Mouse (Mus musculus): ENCODE measurements around the gene Trak1. TPM values are rescaled to one million over a fixed set of nuclear protein-coding genes. Genes with fewer than 3 reads are reported as not detected.

Trak1 gene
- polyA plus RNA-seq, 1 experiment from 2014 or later = 60.6 TPM

GRCm38 (mm10) chr9:121355431-121356141, 58.3 kb downstream of the Trak1 start:
- Histone ChIP-seq H3K9me3 (replicated peaks; ENCODE audit: control insufficient read depth, low read length, poor library complexity, severe bottlenecking) (no peaks in the 10 kb centered on the region), H3K27me3 (ENCODE audit: control insufficient read depth, insufficient read depth, low read depth, low read length) (no peaks in the 10 kb centered on the region), H3K4me1 (ENCODE audit: control insufficient read depth, insufficient read depth, low read length) (peaks cover 9% of the 10 kb centered on the region), H3K27ac (ENCODE audit: low read length) (peak overlapping the region; percentile 57; the same call in 1 of the 2 replicates), H3K9ac (ENCODE audit: low read depth, low read length) (no peak overlapping the region), H3K36me3 (ENCODE audit: control insufficient read depth, insufficient read depth, low read length) (no peaks in the 10 kb centered on the region), H3K4me2 (ENCODE audit: low read length) (no peak overlapping the region), H3K4me3 (ENCODE audit: low read depth, low read length) (no peak overlapping the region)
- 64% methylated on average over 9 of the region's 9 CpGs for WGBS
- ATAC-seq = 0 out of 2 replicates have a peak, but pooled peaks have one; percentile 18

- Histone ChIP-seq H3K4me1 (ENCODE audit: control insufficient read depth, insufficient read depth, low read length) (peaks cover 18% of the 10 kb centered on the region), H3K27me3 (ENCODE audit: control insufficient read depth, insufficient read depth, low read depth, low read length) (no peaks in the 10 kb centered on the region), H3K36me3 (ENCODE audit: control insufficient read depth, insufficient read depth, low read length) (no peaks in the 10 kb centered on the region), H3K9ac (ENCODE audit: low read depth, low read length) (no peak overlapping the region), H3K4me2 (ENCODE audit: low read length) (no peak overlapping the region), H3K27ac (ENCODE audit: low read length) (no peak overlapping the region), H3K9me3 (replicated peaks; ENCODE audit: control insufficient read depth, low read length, poor library complexity, severe bottlenecking) (no peaks in the 10 kb centered on the region), H3K4me3 (ENCODE audit: low read depth, low read length) (no peak overlapping the region)
- WGBS = 80% methylated on average over 5 of the region's 5 CpGs
- ATAC-seq = no peak
Measured at GRCm38 (mm10) chr9:121357102-121357501, 59.8 kb downstream of the Trak1 start.

- Histone ChIP-seq H3K4me2 (ENCODE audit: low read length) (no peak overlapping the region), H3K27ac (ENCODE audit: low read length) (no peak overlapping the region), H3K4me1 (ENCODE audit: control insufficient read depth, insufficient read depth, low read length) (peaks cover 18% of the 10 kb centered on the region), H3K36me3 (ENCODE audit: control insufficient read depth, insufficient read depth, low read length) (no peaks in the 10 kb centered on the region), H3K9me3 (replicated peaks; ENCODE audit: control insufficient read depth, low read length, poor library complexity, severe bottlenecking) (no peaks in the 10 kb centered on the region), H3K4me3 (ENCODE audit: low read depth, low read length) (no peak overlapping the region), H3K27me3 (ENCODE audit: control insufficient read depth, insufficient read depth, low read depth, low read length) (no peaks in the 10 kb centered on the region), H3K9ac (ENCODE audit: low read depth, low read length) (no peak overlapping the region)
- 92% methylated on average over 16 of the region's 16 CpGs for WGBS
- ATAC-seq = no peak
Measured at GRCm38 (mm10) chr9:121357582-121358275, 60.4 kb downstream of the Trak1 start.

- H3K4me3 ChIP-seq (ENCODE audit: low read depth, low read length) = no peak overlapping the region
- H3K9ac ChIP-seq (ENCODE audit: low read depth, low read length) = no peak overlapping the region
- WGBS = 58% methylated on average over 8 of the region's 8 CpGs
- H3K27me3 ChIP-seq (ENCODE audit: control insufficient read depth, insufficient read depth, low read depth, low read length) = no peaks in the 10 kb centered on the region
- H3K4me1 ChIP-seq (ENCODE audit: control insufficient read depth, insufficient read depth, low read length) = peaks cover 18% of the 10 kb centered on the region
- no peak overlapping the region for H3K4me2 ChIP-seq (ENCODE audit: low read length)
- H3K9me3 ChIP-seq (replicated peaks; ENCODE audit: control insufficient read depth, low read length, poor library complexity, severe bottlenecking) = no peaks in the 10 kb centered on the region
- no peak for ATAC-seq
- H3K27ac ChIP-seq (ENCODE audit: low read length) = no peak overlapping the region
- H3K36me3 ChIP-seq (ENCODE audit: control insufficient read depth, insufficient read depth, low read length) = no peaks in the 10 kb centered on the region
Measured at GRCm38 (mm10) chr9:121358418-121358817, 61.1 kb downstream of the Trak1 start.

GRCm38 (mm10) chr9:121359266-121359972, 62.1 kb downstream of the Trak1 start:
- H3K4me3 ChIP-seq (ENCODE audit: low read depth, low read length) = no peak overlapping the region
- ATAC-seq = no peak
- H3K4me2 ChIP-seq (ENCODE audit: low read length) = no peak overlapping the region
- H3K9me3 ChIP-seq (replicated peaks; ENCODE audit: control insufficient read depth, low read length, poor library complexity, severe bottlenecking) = no peaks in the 10 kb centered on the region
- H3K27ac ChIP-seq (ENCODE audit: low read length) = peak overlapping the region; percentile 86
- H3K27me3 ChIP-seq (ENCODE audit: control insufficient read depth, insufficient read depth, low read depth, low read length) = no peaks in the 10 kb centered on the region
- WGBS = 82% methylated on average over 3 of the region's 3 CpGs
- no peaks in the 10 kb centered on the region for H3K36me3 ChIP-seq (ENCODE audit: control insufficient read depth, insufficient read depth, low read length)
- H3K9ac ChIP-seq (ENCODE audit: low read depth, low read length) = 0 out of 2 replicates have a peak overlapping the region, but pooled peaks have one; percentile 10
- peaks cover 18% of the 10 kb centered on the region for H3K4me1 ChIP-seq (ENCODE audit: control insufficient read depth, insufficient read depth, low read length)

- no peaks in the 10 kb centered on the region for H3K27me3 ChIP-seq (ENCODE audit: control insufficient read depth, insufficient read depth, low read depth, low read length)
- H3K4me1 ChIP-seq (ENCODE audit: control insufficient read depth, insufficient read depth, low read length) = peaks cover 17% of the 10 kb centered on the region
- no peaks in the 10 kb centered on the region for H3K36me3 ChIP-seq (ENCODE audit: control insufficient read depth, insufficient read depth, low read length)
- 0 out of 2 replicates have a peak overlapping the region, but pooled peaks have one; percentile 6 for H3K4me3 ChIP-seq (ENCODE audit: low read depth, low read length)
- H3K9me3 ChIP-seq (replicated peaks; ENCODE audit: control insufficient read depth, low read length, poor library complexity, severe bottlenecking) = no peaks in the 10 kb centered on the region
- ATAC-seq = peak; percentile 79
- H3K27ac ChIP-seq (ENCODE audit: low read length) = peak overlapping the region; percentile 86
- peak overlapping the region; percentile 29; the same call in 1 of the 2 replicates for H3K4me2 ChIP-seq (ENCODE audit: low read length)
- 4% methylated on average over 11 of the region's 12 CpGs for WGBS
- H3K9ac ChIP-seq (ENCODE audit: low read depth, low read length) = peak overlapping the region; percentile 42; the same call in 1 of the 2 replicates
Measured at GRCm38 (mm10) chr9:121360327-121360954, 63.1 kb downstream of the Trak1 start.

- no peaks in the 10 kb centered on the region for H3K27me3 ChIP-seq (ENCODE audit: control insufficient read depth, insufficient read depth, low read depth, low read length)
- peak overlapping the region; percentile 29; the same call in 1 of the 2 replicates for H3K4me2 ChIP-seq (ENCODE audit: low read length)
- H3K9ac ChIP-seq (ENCODE audit: low read depth, low read length) = peak overlapping the region; percentile 42; the same call in 1 of the 2 replicates
- no peaks in the 10 kb centered on the region for H3K36me3 ChIP-seq (ENCODE audit: control insufficient read depth, insufficient read depth, low read length)
- WGBS = 30% methylated on average over 9 of the region's 9 CpGs
- H3K4me3 ChIP-seq (ENCODE audit: low read depth, low read length) = 0 out of 2 replicates have a peak overlapping the region, but pooled peaks have one; percentile 6
- H3K9me3 ChIP-seq (replicated peaks; ENCODE audit: control insufficient read depth, low read length, poor library complexity, severe bottlenecking) = no peaks in the 10 kb centered on the region
- peak overlapping the region; percentile 86 for H3K27ac ChIP-seq (ENCODE audit: low read length)
- H3K4me1 ChIP-seq (ENCODE audit: control insufficient read depth, insufficient read depth, low read length) = peaks cover 16% of the 10 kb centered on the region
- peak; percentile 38; the same call in 1 of the 2 replicates for ATAC-seq
Measured at GRCm38 (mm10) chr9:121361010-121361409, 63.7 kb downstream of the Trak1 start.

GRCm38 (mm10) chr9:121363932-121364331, 66.6 kb downstream of the Trak1 start:
- ATAC-seq = no peak
- H3K4me1 ChIP-seq (ENCODE audit: control insufficient read depth, insufficient read depth, low read length) = peaks cover 16% of the 10 kb centered on the region
- WGBS = 73% methylated on average over 19 of the region's 19 CpGs
- H3K36me3 ChIP-seq (ENCODE audit: control insufficient read depth, insufficient read depth, low read length) = no peaks in the 10 kb centered on the region
- H3K27me3 ChIP-seq (ENCODE audit: control insufficient read depth, insufficient read depth, low read depth, low read length) = no peaks in the 10 kb centered on the region
- no peak overlapping the region for H3K4me3 ChIP-seq (ENCODE audit: low read depth, low read length)
- no peak overlapping the region for H3K4me2 ChIP-seq (ENCODE audit: low read length)
- H3K9me3 ChIP-seq (replicated peaks; ENCODE audit: control insufficient read depth, low read length, poor library complexity, severe bottlenecking) = no peaks in the 10 kb centered on the region
- H3K27ac ChIP-seq (ENCODE audit: low read length) = no peak overlapping the region
- no peak overlapping the region for H3K9ac ChIP-seq (ENCODE audit: low read depth, low read length)

All from midbrain, embryonic 16.5 days (tissue).